Mouse (Mus musculus): ENCODE results near the gene Pbx1. TPM values are rescaled to one million over a fixed set of nuclear protein-coding genes. Genes with fewer than 3 reads are reported as not detected.

Pbx1 gene
- polyA plus RNA-seq, 1 experiment from 2014 or later: 43.7 TPM

- ATAC-seq (ENCODE audit: insufficient number of reproducible peaks, low FRiP score, low TSS enrichment, low read depth): no peak
- H3K27ac ChIP-seq (replicated peaks; ENCODE audit: low read depth, low read length): no peak overlapping the region
- no peak for DNase-seq (ENCODE audit: low spot score)
- no peak overlapping the region for H3K4me2 ChIP-seq (ENCODE audit: low read depth, severe bottlenecking)
- no peaks in the 10 kb centered on the region for H3K9me3 ChIP-seq (ENCODE audit: control insufficient read depth, low read length)
- H3K36me3 ChIP-seq (ENCODE audit: control insufficient read depth, insufficient read depth, low read length): no peaks in the 10 kb centered on the region
- no peak overlapping the region for H3K9ac ChIP-seq (ENCODE audit: low read length)
- no peaks in the 10 kb centered on the region for H3K4me1 ChIP-seq (ENCODE audit: control insufficient read depth, insufficient read depth, low read length)
- H3K27me3 ChIP-seq (ENCODE audit: control insufficient read depth, insufficient read depth, low read length): no peaks in the 10 kb centered on the region
- H3K4me3 ChIP-seq (ENCODE audit: low read depth, low read length): no peak overlapping the region
- WGBS: 88% methylated on average over 6 of the region's 6 CpGs
These were observed 361.7 kb downstream of the Pbx1 start for GRCm38 (mm10) chr1:168070273-168070910.

GRCm38 (mm10) chr1:168069740-168070139 is 362.3 kb downstream of the Pbx1 start:
- WGBS: 84% methylated on average over 5 of the region's 5 CpGs
- Histone ChIP-seq H3K27me3 (ENCODE audit: control insufficient read depth, insufficient read depth, low read length) (no peaks in the 10 kb centered on the region), H3K4me3 (ENCODE audit: low read depth, low read length) (no peak overlapping the region), H3K27ac (replicated peaks; ENCODE audit: low read depth, low read length) (no peak overlapping the region), H3K36me3 (ENCODE audit: control insufficient read depth, insufficient read depth, low read length) (no peaks in the 10 kb centered on the region), H3K4me2 (ENCODE audit: low read depth, severe bottlenecking) (no peak overlapping the region), H3K4me1 (ENCODE audit: control insufficient read depth, insufficient read depth, low read length) (no peaks in the 10 kb centered on the region), H3K9ac (ENCODE audit: low read length) (no peak overlapping the region), H3K9me3 (ENCODE audit: control insufficient read depth, low read length) (no peaks in the 10 kb centered on the region)
- no peak for ATAC-seq (ENCODE audit: insufficient number of reproducible peaks, low FRiP score, low TSS enrichment, low read depth)
- DNase-seq (ENCODE audit: low spot score): no peak
